Mouse (Mus musculus) heart, adult 2 months (tissue): ENCODE data around the gene Hist1h3d.
"Not testable (repeated sequence)": the region's sequence is repeated elsewhere in the genome, so short reads cannot be mapped to it uniquely, and the experiment has no call there.

Experiments used
- CTCF ChIP-seq: fragments of 200-600 bp; IDR thresholded peaks from 2 replicates; pipeline ENCODE4 v1.8.1; 2022; ENCODE audit warnings: antibody characterized with exemption, mild to moderate bottlenecking, moderate library complexity
- EP300 ChIP-seq: fragments of 200-500 bp; IDR thresholded peaks from 2 replicates; pipeline ENCODE4 v1.6.1; 2011; ENCODE audit warnings: low read depth, low read length, control low read depth; ENCODE audit not compliant: insufficient read depth
- POLR2A ChIP-seq: fragments of 200-500 bp; IDR thresholded peaks from 2 replicates; pipeline ENCODE4 v1.6.1; 2011; ENCODE audit warnings: mild to moderate bottlenecking, low read depth, low read length, control low read depth; ENCODE audit not compliant: insufficient read depth

GRCm38 (mm10) chr13:23544787-23545120 lies 30.8 kb upstream of the Hist1h3d start:
- not testable (repeated sequence) for TF ChIP-seq CTCF, POLR2A, EP300
